Mouse (Mus musculus): ENCODE data around the gene Coro2a.
"Not testable (repeated sequence)": the region's sequence is repeated elsewhere in the genome, so short reads cannot be mapped to it uniquely, and the experiment has no call there.

Gene Coro2a

DNA sequence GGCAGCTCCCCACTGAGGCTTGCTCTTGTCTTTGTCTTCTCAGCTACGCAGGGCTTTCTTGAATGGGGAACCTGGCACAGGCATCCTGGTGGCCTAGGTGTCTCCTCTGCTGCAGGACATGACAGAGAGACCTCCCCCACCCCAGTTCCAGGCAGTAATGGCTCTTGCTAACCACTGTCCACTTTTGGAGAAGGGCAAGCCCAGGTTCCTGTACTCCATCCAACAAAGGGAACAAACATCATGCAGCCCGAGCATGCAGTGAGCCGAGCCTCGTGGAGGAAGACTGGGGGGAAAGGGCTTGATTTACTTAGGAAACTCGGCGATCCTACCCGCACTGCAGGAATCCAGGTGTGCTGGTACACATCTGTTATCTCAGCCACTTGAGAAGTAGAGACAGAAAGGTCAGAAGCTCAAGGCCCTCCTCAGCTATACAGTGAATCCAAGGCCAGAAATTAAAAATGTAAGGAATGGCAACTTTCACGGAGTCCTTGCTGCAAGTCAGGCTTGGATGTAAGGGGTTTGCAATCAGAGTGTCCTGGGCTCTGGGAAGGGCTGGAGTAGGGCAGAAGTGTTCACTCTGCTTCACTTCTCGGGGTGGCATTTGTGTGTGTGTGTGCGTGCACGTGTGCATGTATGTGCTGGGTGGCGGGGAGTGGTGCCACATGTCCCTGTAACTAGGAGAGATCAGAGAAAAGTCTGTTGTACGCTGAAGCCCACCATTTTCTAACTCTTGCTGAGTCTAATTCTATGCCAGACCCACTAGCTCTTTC, 16.8 kb downstream of the Coro2a start:
- in situ Hi-C loops (cut with MboI, MseI): no loop called here

DNA sequence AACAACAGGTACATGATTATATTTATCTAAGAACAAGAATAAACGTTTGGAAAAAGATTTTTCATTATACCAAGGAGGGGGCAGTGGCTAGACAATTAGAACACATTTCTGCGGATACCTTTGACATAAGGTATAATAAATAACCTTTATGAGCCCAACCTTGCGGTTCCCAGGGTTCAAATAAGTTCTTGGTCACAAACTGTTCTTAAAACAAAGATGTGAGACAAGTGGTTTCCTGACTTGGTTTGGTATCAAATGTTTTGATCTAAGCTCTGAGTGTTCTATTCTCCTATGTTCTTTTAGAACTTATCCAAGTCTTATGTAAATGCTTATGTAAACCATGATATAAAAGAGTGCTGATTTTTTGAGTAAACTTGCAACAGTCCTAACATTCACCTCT, 17.5 kb downstream of the Coro2a start:
- in situ Hi-C loops (cut with MboI, MseI): not testable (repeated sequence)

DNA sequence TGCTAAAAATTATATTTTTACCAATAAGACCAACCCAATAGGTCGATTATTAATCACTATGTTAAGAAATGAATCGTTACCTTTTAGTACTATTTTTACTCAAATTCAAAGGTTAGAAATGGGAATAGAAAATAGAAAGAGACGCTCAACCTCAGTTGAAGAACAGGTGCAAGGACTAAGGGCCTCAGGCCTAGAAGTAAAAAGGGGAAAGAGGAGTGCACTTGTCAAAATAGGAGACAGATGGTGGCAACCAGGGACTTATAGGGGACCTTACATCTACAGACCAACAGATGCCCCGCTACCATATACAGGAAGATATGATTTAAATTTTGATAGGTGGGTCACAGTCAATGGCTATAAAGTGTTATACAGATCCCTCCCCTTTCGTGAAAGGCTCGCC, 17.9 kb downstream of the Coro2a start:
- in situ Hi-C loops (cut with MboI, MseI): not testable (repeated sequence)

DNA sequence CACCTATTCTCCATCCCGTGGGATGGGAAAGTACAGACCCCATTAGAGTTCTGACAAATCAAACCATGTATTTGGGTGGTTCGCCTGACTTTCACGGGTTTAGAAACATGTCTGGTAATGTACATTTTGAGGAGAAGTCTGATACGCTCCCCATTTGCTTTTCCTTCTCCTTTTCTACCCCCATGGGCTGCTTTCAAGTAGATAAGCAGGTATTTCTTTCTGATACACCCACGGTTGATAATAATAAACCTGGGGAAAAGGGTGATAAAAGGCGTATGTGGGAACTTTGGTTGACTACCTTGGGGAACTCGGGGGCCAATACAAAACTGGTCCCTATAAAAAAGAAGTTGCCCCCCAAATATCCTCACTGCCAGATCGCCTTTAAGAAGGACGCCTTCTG, 20.0 kb downstream of the Coro2a start:
- in situ Hi-C loops (cut with MboI, MseI): not testable (repeated sequence)

DNA sequence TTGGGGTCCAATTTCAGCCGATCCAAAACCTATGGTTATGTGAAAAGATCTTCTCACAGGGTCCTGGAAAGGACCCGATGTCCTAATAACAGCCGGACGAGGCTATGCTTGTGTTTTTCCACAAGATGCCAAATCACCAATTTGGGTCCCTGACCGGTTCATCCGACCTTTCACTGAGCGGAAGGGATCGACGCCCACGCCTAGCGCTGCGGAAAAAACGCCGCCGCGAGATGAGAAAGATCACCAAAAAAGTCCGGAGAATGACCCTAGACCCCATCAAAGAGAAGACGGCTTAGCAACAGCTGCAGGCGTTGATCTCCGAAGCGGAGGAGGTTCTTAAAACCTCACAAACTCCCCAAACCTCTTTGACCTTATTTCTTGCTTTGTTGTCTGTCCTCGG, 20.4 kb downstream of the Coro2a start:
- in situ Hi-C loops (cut with MboI, MseI): not testable (repeated sequence)

DNA sequence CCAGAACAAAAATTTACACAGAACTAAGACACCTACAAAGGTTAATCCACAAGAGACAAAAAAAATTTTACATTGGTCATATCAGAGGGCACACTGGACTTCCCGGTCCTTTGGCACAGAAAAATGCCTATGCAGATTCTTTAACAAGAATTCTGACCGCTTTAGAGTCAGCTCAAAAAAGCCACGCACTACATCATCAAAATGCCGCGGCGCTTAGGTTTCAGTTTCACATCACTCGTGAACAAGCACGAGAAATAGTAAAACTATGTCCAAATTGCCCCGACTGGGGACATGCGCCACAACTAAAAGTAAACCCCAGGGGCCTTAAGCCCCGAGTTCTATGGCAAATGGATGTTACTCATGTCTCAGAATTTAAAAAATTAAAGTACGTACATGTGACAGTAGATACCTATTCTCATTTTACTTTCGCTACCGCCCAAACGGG, 21.2 kb downstream of the Coro2a start:
- in situ Hi-C loops (cut with MboI, MseI): not testable (repeated sequence)

DNA sequence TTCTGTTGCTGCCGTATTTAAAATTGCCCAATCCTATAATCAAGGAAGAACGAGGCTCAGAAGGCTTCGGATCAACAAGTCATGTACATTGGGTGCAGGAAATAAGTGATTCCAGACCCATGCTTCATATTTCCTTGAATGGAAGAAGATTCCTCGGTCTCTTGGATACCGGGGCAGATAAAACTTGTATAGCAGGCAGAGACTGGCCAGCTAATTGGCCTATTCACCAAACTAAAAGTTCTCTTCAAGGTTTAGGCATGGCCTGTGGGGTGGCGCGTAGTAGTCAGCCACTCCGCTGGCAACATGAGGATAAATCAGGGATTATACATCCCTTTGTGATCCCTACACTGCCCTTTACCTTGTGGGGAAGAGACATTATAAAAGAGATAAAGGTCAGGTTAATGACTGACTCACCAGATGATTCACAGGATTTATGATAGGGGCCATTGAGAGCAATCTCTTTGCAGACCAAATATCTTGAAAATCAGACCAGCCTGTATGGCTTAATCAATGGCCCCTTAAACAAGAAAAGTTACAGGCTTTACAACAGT, 23.1 kb downstream of the Coro2a start:
- in situ Hi-C loops (cut with MboI, MseI): not testable (repeated sequence)

DNA sequence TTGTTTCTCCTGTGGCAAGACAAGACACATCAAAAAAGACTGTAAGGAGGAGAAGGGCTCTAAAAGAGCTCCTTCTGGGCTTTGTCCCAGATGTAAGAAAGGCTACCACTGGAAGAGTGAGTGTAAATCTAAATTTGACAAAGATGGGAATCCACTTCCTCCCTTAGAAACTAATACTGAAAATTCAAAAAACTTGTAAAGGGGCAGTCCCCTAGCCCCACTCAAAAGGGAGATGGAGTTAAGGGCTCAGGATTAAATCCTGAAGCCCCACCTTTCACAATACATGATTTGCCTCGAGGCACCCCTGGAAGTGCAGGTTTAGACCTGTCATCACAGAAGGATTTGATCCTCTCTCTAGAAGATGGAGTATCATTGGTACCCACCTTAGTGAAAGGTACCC, 23.8 kb downstream of the Coro2a start:
- in situ Hi-C loops (cut with MboI, MseI): no loop called here

DNA sequence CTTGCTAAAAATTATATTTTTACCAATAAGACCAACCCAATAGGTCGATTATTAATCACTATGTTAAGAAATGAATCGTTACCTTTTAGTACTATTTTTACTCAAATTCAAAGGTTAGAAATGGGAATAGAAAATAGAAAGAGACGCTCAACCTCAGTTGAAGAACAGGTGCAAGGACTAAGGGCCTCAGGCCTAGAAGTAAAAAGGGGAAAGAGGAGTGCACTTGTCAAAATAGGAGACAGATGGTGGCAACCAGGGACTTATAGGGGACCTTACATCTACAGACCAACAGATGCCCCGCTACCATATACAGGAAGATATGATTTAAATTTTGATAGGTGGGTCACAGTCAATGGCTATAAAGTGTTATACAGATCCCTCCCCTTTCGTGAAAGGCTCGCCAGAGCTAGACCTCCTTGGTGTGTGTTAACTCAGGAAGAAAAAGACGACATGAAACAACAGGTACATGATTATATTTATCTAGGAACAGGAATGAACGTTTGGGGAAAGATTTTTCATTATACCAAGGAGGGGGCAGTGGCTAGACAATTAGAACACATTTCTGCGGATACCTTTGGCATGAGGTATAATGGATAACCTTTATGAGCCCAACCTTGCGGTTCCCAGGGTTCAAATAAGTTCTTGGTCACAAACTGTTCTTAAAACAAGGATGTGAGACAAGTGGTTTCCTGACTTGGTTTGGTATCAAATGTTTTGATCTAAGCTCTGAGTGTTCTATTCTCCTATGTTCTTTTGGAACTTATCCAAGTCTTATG, 26.3 kb downstream of the Coro2a start:
- in situ Hi-C loops (cut with MboI, MseI): not testable (repeated sequence)

DNA sequence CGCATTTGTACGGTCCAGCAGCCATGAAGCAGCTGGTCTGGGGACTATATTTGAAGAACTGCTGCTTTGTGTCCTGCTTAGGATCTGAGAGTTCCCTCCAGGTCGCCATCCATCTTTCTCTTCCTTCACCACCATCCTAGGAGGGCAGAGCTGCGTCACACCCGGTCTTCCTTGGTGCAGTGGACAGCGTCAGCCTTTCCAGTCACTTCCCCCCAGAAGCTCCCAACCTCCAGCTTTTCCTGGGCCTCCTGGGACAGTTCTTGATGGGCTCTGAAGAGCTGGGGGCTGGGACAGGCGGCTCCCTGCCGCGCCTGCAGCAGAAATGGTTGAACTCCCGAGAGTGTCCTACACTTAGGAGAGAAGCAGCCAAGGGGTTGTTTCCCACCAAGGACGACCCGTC, 27.2 kb downstream of the Coro2a start:
- in situ Hi-C loops (cut with MboI, MseI): no loop called here

DNA sequence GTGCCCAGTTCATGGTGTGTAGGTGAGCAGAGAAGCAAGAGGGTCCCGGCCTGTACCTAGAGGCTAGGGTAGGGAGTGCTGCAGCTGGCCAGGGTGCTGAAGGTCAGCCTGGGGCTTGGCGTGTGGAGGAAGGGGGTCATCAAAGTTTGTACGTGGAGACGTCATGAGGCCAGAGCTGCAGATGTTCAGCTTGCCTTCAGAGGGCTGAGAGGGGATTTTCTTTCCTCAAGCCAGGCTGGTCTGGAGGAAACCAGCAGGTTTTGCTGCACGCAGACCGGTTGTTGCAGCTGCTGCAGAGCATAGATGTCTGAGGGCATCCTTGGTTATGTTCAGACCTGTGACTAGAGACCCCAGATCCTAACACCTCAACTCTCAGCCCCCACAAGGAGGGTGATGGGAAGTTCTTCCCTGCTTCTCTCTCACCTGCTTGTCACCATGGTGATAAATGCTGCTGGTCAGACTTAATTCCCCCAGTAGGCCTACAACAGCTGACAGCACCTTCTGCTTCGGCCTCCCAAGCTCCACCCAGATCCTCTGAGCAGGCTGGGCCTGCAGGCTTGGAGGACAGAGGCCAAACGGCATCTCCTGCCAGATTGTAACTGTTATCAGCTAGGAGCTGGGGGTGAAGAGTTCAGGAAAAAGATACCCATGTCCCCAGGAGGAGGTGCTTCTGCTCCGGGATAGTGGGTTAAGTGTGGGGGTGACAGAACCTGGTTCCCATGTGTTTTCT, 27.8 kb downstream of the Coro2a start:
- in situ Hi-C loops (cut with MboI, MseI): no loop called here

DNA sequence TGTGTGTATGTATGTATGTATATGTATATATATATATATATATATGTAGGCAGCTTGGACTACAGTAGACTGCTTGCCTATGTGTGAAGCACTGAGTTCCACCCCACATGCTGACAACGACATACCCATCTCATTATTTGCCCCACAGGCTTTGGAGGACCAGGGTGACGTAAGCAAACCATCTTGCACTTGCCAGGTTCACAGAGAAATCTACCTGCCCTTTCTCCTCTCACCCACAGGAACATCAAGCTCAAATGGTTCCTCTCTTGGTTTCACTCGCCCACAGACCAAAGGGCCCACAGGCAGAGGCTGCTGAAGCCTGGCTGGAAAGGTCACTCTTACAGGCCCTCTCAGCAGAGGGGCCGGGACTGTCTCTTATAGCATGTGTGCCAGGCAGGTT, 29.4 kb downstream of the Coro2a start:
- in situ Hi-C loops (cut with MboI, MseI): no loop called here

DNA sequence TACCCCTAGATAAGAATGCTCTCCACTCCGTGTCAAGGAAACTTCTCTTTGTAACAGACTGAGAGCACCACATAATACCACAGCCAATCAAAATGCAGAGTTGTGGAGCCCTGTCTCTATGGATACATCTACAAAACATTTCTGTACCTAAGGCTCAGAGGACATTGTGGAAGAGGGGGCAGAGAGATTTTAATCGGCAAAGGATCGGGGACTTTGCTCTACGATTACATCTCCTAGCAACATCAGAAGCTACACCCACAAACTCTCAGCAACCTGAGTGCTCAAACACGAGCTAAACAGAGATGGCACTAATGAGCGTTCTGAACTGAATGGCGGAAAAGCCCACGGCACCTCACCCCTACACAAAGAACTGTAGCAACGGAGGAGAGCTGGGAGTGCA, 30.3 kb downstream of the Coro2a start:
- in situ Hi-C loops (cut with MboI, MseI): no loop called here

DNA sequence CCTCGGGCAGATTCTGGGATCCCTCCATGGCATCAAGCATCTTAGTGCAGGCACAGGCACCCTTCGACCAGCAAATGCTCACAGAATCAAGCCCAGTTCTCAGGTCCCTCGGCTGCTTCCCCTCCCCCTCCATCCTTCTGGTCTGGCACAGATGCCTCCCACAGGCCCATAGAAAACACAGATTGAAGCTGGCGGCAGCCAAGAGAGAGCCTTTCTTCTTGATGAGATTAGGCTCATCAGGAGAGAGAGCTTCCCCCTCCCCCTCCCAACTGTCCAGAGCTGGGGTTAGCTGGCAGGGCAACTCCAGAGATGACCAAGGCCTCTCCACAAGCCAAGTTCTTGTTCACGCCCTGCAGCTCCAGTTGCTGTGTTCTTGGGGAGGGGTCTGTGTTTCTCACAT, 32.3 kb downstream of the Coro2a start:
- in situ Hi-C loops (cut with MboI, MseI): no loop called here

DNA sequence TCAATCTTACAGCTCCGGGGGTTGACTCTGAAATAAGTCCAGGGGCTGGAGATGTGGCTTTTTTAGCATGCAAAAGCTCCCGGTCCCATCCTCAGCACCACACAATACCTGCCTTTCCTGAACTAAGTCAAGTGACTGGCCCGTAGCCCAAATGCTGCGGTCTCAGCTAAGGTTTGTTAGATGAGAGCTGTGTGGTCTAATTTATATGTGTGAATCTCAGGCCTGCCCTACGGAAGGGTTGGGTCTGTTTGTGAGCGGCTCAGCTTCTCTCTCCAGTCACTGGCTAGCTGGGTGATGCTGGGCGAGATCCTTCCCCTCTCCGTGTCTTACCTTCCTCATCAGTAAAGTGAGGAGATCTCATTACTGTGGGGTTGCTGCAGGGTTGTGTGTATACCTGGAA, 33.8 kb downstream of the Coro2a start:
- in situ Hi-C loops (cut with MboI, MseI): no loop called here

DNA sequence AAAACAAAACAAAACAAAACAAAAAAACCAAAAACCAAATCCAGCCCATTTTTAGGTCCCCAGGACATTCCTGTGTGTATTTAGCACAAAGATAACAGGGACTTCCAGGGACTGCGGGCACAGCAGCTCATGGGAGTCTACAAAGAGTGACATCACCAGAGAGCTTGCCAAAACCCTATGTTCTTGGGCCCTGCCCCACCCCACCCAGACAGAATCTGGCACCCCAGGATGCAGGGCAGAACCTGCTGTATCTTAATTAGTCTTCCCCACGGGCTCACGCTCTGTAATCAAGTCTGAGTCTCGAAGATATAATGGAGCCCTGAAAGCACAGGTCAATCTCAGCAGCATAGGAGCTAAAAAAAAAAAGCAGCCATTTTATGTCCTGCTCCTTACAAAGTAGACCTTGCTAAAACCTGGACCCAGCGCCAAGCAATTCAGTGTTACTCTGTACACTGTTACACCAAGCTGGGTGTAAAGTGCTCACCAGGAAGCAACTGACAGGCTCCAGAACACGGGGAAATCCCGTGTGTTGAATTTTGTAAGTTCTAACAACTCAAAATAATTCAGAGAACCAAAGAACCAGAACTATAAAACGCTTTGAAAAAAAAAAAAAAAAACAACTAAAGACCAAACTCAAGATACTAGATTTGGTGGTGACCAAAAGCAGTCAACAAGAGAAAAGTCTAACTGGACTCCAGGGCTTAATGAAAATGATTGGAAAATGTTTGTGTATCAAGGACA, 34.9 kb downstream of the Coro2a start:
- in situ Hi-C loops (cut with MboI, MseI): no loop called here

DNA sequence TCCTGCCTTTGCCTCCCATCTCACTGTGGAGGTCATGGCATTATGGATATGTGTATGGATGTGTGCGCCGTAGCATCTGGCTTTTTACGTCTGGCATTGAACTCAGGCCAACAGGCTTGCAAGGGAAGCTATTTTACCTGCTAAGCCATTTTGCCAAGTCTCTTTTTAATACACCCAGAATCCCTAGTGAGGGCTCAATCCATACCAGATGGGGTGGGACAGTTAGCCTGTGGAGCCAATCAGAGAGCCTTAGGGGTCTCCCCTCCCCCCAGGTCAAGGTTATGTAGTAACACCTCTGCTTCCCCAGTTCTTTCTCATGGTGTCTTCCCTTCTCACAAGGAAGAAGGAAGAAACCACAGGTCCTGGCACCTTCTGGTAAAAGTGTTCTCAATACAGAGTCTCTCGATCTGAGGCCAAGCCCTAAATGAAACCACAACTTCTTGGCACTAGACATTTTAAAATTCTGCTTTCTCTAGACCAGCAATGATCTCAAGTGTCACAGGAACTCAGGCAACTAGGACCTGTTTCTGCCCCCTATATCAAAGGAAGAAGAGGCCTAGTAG, 36.5 kb downstream of the Coro2a start:
- in situ Hi-C loops (cut with MboI, MseI): no loop called here

DNA sequence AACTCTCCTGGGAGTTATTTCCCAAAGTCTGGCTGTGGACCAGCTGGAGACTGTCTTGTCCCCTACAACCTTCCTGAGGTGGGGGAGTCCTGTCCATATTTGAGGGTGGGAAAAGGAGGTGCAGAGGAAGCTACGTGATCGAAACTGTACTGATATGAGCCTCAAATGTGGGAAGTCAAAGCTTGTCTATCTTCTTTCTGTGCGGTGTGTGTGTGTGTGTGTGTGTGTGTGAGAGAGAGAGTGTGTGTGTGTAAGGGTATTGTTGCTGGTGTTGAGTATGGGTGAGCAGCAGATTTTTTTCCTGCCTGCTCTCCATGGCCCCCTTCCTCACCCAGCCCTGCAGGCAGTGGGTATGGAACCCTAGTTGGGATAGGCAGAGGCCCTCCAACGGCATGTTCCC, 37.8 kb downstream of the Coro2a start:
- in situ Hi-C loops (cut with MboI, MseI): no loop called here

DNA sequence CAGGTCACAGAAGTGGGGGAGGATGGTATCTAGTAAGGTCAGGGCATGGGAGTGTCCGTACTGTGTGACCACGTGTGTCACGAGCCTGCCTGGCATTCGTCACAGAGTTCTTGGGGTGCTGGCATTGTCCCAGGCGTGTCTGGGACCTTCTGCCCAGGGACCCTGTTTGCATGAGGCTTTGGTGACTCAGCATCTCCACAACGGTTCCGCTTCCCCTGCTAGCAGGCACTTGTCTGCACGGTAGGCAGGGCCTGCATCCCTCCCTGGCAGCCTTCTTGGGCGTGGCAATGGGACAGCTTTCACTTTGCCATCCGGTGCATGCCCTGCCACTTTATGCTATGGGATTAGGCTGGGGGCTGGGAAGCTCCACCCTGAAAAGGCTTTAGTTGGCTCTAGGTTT, 38.2 kb downstream of the Coro2a start:
- in situ Hi-C loops (cut with MboI, MseI): no loop called here

DNA sequence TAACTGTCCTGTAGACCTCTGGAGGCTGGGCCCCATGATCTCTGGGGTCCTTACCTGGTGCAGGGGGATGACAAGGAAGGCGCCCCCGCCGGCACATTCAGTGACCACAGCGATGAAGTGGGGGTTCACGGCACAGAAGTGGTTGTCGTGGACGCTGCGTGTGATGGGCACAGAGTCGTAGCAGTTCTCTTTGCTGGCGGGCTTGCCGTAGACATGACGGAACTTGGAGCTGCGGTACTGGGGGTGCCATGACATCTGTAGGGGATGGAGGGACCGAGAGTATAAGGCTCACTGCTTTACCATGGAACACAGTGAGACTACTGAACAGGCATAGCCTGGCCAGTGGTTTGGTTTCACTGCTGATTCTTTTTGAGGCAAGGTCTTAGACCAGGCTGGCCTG, 39.2 kb downstream of the Coro2a start:
- in situ Hi-C loops (cut with MboI, MseI): no loop called here

DNA sequence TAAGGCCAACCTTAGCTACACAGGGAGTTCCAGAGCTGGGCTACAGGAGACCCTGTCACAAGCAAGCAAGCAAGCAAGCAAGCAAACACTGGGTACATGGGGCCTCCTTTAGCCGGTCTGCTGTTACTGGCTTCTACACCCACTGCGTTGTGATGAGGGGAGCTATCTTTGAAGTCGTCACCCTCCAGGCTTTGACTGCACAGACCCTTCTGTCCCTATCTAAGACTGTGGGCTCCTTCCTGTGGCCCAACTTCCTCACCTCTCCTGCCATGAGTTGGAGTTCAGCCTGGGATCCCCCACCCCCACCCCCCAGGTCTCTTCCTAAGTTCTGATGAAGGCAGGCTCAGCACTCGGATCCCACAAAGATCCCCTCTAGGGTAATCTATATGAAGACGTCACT, 40.0 kb downstream of the Coro2a start:
- in situ Hi-C loops (cut with MboI, MseI): no loop called here
